Mouse (Mus musculus): ENCODE data around the gene Slc25a22.

Slc25a22 gene

GRCm38 (mm10) chr7:141471236-141471635, 33.5 kb upstream of the Slc25a22 start:
- DNase-seq = no peak

- DNase-seq = no peak
Measured at GRCm38 (mm10) chr7:141470637-141470944, 32.9 kb upstream of the Slc25a22 start.

DNA sequence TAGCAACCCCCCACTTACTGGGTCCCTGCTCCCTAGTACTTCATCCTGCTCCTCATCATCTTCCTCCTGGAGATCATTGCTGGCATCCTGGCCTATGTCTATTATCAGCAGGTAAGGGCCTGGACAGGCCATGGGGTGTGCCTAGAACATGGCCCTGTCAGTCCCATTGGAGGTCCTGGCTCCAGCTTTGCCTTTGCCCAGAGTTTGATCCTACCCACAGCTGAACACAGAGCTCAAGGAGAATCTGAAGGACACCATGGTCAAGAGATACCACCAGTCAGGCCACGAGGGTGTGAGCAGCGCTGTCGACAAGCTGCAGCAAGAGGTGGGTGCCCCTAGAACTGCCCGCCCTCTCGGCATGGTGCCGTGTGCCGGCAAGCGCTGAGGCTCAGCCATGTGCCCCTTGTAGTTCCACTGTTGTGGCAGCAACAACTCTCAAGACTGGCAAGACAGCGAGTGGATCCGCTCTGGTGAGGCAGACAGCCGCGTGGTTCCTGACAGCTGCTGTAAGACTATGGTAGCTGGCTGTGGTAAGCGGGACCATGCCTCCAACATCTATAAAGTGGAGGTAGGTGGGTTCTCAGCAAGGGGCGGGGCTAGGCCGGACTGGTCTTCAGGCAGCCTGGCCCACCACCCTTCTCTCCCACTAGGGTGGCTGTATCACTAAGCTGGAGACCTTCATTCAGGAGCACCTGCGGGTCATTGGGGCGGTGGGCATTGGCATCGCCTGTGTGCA, 32.4 kb upstream of the Slc25a22 start:
- no peak for DNase-seq

DNA sequence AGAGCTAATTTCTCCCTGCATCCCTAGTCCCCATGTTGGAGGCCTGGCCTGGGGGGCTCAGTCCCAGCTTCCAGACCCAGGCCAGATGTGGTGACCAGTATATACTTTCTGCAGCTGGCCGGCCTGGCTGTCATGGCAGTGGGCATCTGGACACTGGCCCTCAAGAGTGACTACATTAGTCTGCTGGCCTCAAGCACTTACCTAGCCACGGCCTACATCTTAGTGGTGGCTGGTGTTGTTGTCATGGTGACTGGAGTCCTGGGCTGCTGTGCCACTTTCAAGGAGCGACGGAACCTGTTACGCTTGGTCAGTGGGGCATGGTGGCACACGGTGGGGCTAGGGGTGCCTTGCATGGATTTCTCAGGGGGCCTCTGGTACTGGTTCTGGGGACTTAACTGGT, 31.7 kb upstream of the Slc25a22 start:
- DNase-seq = no peak

DNA sequence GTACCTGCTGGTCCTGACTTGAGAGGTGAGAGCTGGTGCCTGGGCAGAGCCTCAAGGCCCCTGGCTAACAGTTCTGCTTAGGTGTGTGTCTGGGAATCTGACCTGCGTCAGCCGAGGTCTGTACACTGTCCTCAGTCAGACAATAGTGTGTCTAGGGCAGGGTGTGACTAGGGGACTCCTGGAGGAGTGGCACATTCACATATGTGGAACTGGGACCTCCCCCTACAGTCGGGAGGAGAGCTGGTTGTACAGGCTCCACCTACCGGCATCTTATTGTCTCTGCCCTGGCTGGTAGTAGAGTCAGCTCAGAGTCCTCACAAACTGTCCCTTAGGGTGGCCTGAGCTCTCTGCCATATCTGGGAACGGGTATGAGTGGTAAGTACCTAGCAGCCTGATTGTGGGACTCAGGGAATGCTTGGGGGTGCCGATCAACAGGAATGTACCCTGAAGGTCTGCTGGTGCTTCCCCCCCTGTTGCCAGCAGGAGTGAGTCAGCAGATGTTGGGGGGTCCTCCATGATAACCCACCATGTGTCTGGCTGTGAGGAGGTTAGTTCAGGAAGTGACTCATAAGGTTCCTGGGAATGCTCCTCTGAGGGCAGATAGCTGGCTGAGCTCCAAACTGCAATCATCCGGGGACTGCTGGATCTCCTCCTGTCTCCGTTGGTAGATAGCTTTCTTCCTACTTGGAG, 31.0 kb upstream of the Slc25a22 start:
- DNase-seq = peak; percentile 43

- DNase-seq = no peak
Measured at GRCm38 (mm10) chr7:141468164-141468521, 30.5 kb upstream of the Slc25a22 start.

- peak; percentile 60 for DNase-seq
Measured at GRCm38 (mm10) chr7:141467230-141468030, 29.7 kb upstream of the Slc25a22 start, which contains the start of gene Cd151. Gene Cd151 (plus strand): TSS chr7:141467392.

- no peak for DNase-seq
Measured at GRCm38 (mm10) chr7:141466607-141467148, 29.0 kb upstream of the Slc25a22 start.

DNA sequence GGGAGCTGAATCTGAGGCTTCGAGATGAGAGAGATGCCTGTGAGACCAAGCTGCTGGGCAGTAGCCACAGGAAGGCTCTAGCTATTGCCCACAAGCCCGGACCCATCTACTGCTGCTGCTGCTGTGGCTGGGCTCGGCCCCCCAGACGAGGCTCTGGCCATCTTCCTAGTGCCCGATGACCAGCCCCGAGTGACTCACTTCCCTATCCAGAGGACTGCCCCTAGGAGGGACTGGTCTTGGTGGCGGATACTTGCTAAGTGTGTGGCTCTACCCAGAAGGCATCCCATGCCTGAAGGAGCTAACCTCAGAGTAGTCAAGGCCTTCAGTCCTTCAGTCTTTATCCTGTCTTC, 28.3 kb upstream of the Slc25a22 start:
- DNase-seq = no peak

DNA sequence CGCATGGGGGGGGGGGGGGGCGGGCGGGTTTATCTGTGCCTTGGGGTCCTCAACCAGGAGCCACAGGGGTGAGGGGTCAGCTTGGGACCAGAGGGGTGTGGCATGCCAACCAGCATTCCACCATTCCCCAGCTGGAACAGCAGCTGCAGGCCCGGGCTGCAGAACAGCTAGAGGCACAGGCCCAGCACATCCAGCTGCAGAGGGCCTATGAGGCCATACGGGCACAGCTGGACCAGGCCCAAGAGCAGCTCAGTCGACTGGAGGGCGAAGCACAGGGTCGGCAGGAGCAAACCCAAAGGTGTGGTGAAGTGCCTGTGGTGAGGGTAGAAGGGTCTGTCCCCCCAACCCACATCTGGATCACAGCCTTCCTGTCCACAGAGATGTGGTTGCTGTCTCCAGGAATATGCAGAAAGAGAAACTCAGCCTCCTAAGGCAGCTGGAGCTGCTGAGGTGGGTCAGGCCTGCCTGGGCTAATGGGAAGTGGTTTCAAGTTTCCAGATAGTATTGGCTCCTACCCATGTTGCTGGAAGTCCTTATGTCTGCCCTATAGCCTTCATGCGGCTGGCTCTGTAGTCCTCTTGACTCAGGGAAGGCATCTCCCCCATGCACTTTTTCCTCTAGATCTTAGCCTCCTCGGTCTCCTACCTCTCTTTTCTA, 27.8 kb upstream of the Slc25a22 start:
- DNase-seq = no peak

DNA sequence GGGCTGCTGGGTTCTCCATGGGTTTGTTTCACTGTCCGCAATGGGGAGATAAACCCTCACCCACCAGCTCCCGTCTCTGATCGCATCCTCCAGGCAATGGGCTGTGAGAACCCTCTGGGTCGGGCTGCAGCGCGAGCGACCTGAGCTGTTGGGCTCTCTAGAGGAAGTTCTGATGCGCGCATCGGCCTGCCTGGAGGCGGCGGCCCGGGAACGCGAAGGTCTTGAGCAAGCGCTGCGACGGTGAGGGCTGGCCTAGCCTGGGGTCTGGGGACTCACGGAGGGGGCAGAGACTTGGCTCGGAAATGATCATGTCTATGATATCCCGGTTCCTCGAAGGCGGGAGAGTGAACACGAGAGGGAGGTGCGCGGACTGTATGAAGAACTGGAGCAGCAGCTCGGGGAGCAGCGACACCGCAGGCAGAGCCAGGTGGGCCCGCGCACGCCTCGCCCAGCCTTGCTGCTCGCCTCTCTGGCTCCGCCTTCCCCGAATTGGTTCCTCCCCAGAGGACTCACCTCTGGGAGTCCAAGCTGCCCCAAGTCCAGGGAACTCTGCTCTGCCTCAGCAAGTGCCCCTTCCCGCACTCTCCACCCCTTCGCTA, 27.0 kb upstream of the Slc25a22 start:
- no peak for DNase-seq

DNA sequence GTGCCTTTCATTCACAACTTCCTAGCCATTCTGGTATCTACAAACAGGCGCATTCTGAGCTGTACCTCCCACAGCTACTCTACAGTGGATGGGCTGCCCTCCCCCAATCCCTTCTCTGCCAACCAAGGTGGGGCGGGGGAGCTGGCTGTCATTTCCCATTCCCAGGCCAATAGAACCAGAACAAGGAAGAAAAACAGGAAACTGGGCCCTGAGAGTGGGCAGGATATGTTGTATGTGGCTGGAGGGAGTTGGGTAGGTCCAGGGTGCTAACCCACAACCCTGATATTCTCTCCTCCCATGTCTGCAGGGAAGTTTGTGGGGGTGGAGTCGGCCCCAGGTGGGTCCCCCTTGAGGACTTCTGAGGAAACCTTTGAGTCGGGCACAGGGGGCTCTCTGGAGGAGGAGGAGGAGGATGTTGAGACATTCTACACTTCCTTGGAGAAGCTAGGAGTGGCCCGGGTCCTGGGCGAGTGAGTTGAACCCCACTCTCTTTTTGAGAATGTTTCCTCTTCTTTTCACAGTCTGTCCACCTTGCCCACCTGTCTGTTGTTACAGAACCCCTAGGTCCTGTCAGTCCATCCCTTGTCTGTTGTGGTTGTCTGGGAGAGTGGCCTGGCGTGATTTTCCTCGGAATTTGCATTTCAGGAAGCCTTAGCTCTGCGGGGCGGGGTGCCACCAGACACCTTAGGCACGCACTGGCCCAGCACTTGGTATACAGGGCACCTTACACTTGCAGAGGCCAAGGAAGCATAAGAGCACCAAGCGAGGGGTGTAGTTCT, 26.3 kb upstream of the Slc25a22 start:
- no peak for DNase-seq

GRCm38 (mm10) chr7:141462333-141462821, 24.7 kb upstream of the Slc25a22 start:
- no peak for DNase-seq

- no peak for DNase-seq
Measured at GRCm38 (mm10) chr7:141461521-141462332, 24.0 kb upstream of the Slc25a22 start.

DNA sequence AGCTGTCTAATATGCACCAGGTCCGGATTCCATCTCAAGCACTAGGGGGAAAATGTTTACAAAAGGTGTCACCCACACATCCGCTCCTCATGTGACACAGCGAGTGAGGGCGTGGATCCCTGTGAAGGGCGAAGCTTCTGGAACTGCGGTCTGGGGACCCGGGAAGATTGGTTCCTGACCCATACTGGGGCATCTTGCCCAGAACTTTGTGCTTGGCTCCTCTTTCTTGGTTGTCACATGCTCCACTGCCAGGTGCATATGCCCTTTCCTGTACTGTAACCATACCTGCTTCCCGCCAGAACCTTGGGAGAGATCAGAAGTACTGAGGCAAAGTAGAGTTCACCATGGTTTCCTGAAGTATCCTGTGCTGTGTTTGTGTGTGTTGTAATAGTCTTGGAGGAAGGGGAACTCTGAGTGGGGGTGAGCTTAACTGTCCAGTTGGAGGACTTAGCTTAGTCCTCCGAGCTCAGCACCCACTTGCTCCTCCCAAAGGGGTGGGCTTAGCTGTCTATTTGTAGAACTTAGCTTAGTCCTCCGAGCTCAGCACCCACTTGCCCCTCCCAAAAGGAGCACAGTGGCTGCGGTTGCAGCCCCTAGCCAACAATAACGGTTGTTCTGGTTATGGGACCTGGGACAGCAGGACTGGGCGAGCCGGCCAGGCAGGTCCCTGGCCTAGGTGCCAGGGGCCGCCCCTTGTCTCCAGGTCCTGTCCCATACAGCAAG, 22.9 kb upstream of the Slc25a22 start, which contains the start of gene Cracr2b:
Gene Cracr2b (plus strand): TSS at position 704 of the 723 bp plus-strand sequence.
- DNase-seq = no peak

GRCm38 (mm10) chr7:141460001-141460390, 22.3 kb upstream of the Slc25a22 start:
- no peak for DNase-seq

DNA sequence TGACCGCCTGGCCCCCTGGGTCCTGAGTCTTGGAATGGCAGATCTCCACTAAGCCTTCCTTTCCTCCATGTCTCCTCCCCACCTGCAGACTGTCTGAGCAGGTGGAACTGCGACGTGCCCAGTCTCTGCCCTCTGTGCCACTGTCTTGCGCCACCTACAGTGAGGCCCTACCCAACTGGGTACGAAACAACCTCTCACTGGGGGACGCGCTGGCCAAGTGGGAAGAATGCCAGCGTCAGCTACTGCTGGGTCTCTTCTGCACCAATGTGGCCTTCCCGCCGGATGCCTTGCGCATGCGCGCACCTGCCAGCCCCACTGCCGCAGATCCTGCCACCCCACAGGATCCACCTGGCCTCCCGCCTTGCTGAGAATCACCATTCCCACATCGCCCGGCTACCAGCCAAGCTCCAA, 21.6 kb upstream of the Slc25a22 start:
- no peak for DNase-seq

- DNase-seq = no peak
Measured at GRCm38 (mm10) chr7:141458661-141459060, 21.0 kb upstream of the Slc25a22 start.

GRCm38 (mm10) chr7:141457986-141458660, 20.4 kb upstream of the Slc25a22 start:
- DNase-seq = no peak

All from right cerebral cortex, postnatal 14 days (tissue).